Mouse (Mus musculus): ENCODE data around the gene Nipbl. TPM values are rescaled to one million over a fixed set of nuclear protein-coding genes. Genes with fewer than 3 reads are reported as not detected.

Gene Nipbl
- total RNA-seq, 2 experiments from 2014 or later = 23.6 to 24.6 TPM

- Histone ChIP-seq H3K4me3 (no peak overlapping the region), H3K27ac (no peak overlapping the region)
- no peak for TF ChIP-seq CTCF (IDR thresholded peaks at IDR 0.05)
- no peak for DNase-seq
- intact Hi-C loops (cut with DNase I) = no loop called here
These were observed 176.0 kb downstream of the Nipbl start for GRCm38 (mm10) chr15:8268231-8268630.

- Histone ChIP-seq H3K27ac (no peak overlapping the region), H3K4me3 (no peak overlapping the region)
- no peak for DNase-seq
- TF ChIP-seq CTCF (IDR thresholded peaks at IDR 0.05) = no peak
- intact Hi-C loops (cut with DNase I) = no loop called here
These were observed 177.1 kb downstream of the Nipbl start for GRCm38 (mm10) chr15:8267211-8267610.

GRCm38 (mm10) chr15:8265946-8266345 is 178.3 kb downstream of the Nipbl start:
- TF ChIP-seq CTCF (IDR thresholded peaks at IDR 0.05) = no peak
- intact Hi-C loops (cut with DNase I) = no loop called here
- peak; percentile 48 for DNase-seq
- Histone ChIP-seq H3K27ac (peak overlapping the region; percentile 46; the same call in 1 of the 2 replicates), H3K4me3 (no peak overlapping the region)

Other genes starting within 250 kb of the Nipbl start
- gene Gm2310, start 75.5 kb upstream of the Nipbl start, total RNA-seq (2021) = not detected

Data from gastrocnemius, adult 2 months (tissue).